ENCODE assay signal across 8 mouse cellular contexts in genomic region chr8:127438625-127439391, GRCm38 (mm10).
DNase-seq lines count a peak whose midpoint lies in the region; ATAC-seq lines count a peak whose summit lies in the region.

No protein-coding gene starts in this region.

- peak; percentile 15 to 36 for DNase-seq in B cell, adult 2 months
- peak; percentile 13 for DNase-seq in adrenal gland, postnatal 25 days
- peak; percentile 9 to 40 for DNase-seq in frontal cortex, postnatal 25 days (ENCODE audit: low spot score in 2 of 2)
- peak; percentile 37 to 59 for DNase-seq in layer of hippocampus, postnatal 10 days (ENCODE audit: low spot score in 2 of 2)
- DNase-seq in lung, postnatal 14 days = peak; percentile 75
- peak; percentile 50 for DNase-seq in right cerebral cortex, postnatal 14 days

- H3K27me3 ChIP-seq in hindbrain, embryonic 15.5 days = no peaks in the 10 kb centered on the region

- 71% methylated on average over 8 of the region's 8 CpGs for WGBS in hindbrain, embryonic 15.5 days

- peak overlapping the region; percentile 9; the same call in 1 of the 2 replicates for H3K4me2 ChIP-seq in hindbrain, embryonic 15.5 days

- H3K4me1 ChIP-seq in hindbrain, embryonic 15.5 days (replicated peaks) = peaks cover 19% of the 10 kb centered on the region

- H3K9me3 ChIP-seq in hindbrain, embryonic 15.5 days = no peaks in the 10 kb centered on the region

- peak; percentile 46 for ATAC-seq in hindbrain, embryonic 15.5 days (ENCODE audit: low FRiP score, low read depth)
- ATAC-seq in granulocyte monocyte progenitor cell, adult 5-6 weeks (replicated peaks; ENCODE audit: poor library complexity, severe bottlenecking) = no peak

- H3K27ac ChIP-seq in hindbrain, embryonic 15.5 days (replicated peaks) = peak overlapping the region; percentile 57; the same call in 1 of the 2 replicates

- H3K36me3 ChIP-seq in hindbrain, embryonic 15.5 days = no peaks in the 10 kb centered on the region

- no peak overlapping the region for H3K9ac ChIP-seq in hindbrain, embryonic 15.5 days

- no peak overlapping the region for H3K4me3 ChIP-seq in hindbrain, embryonic 15.5 days

Comparison
In these comparisons a context has a peak if more than half of its experiments do, and no peak if none do; other contexts are left out.
1. DNase-seq: peak in every context shown above with its lines; median percentile 75 in lung, postnatal 14 days; 50 in right cerebral cortex, postnatal 14 days; 48 in layer of hippocampus, postnatal 10 days; 26 in B cell, adult 2 months; 24 in frontal cortex, postnatal 25 days; 13 in adrenal gland, postnatal 25 days.